Mouse (Mus musculus) kidney, adult 2 months (tissue): ENCODE data around the gene Gm11011. TPM values are rescaled to one million over a fixed set of nuclear protein-coding genes. Genes with fewer than 3 reads are reported as not detected.

Source experiments
- DNase-seq: peaks from one replicate; pipeline ENCODE4 v3.0.0; 2021
- H3K27ac ChIP-seq: fragments of 200-500 bp; 2 replicates; pipeline ENCODE4 v1.5.1; 2012; ENCODE audit warnings: low read depth, low read length, control low read depth, inconsistent platforms; ENCODE audit not compliant: insufficient read depth
- H3K27me3 ChIP-seq: fragments of 200-500 bp; replicated peaks from 2 replicates; pipeline ENCODE4 v1.6.1; 2012; ENCODE audit warnings: mild to moderate bottlenecking, moderate library complexity, low read length, inconsistent platforms; ENCODE audit not compliant: control insufficient read depth, insufficient read depth
- H3K36me3 ChIP-seq: fragments of 200-500 bp; 2 replicates; pipeline ENCODE4 v1.6.1; 2012; ENCODE audit warnings: mild to moderate bottlenecking, moderate library complexity, low read length, inconsistent platforms; ENCODE audit not compliant: control insufficient read depth, insufficient read depth
- H3K4me1 ChIP-seq: fragments of 200-500 bp; 2 replicates; pipeline ENCODE4 v1.6.1; 2011; ENCODE audit warnings: low read length; ENCODE audit not compliant: control insufficient read depth, insufficient read depth
- H3K4me3 ChIP-seq: fragments of 200-500 bp; 2 replicates; pipeline ENCODE4 v1.5.1; 2011; ENCODE audit warnings: mild to moderate bottlenecking, low read depth, low read length, control low read depth; ENCODE audit not compliant: insufficient read depth
- CTCF ChIP-seq: fragments of 200-500 bp; conservative IDR thresholded peaks from 2 replicates; pipeline ENCODE4 v1.5.1; 2011; ENCODE audit warnings: low read depth, mild to moderate bottlenecking, control low read depth, low read length, moderate library complexity, mixed read lengths; ENCODE audit not compliant: insufficient read depth, insufficient read length
- POLR2A ChIP-seq: fragments of 200-500 bp; IDR thresholded peaks from one replicate; pipeline ENCODE4 v1.6.1; 2011; ENCODE audit warnings: low read depth, low read length, control low read depth
- WGBS: fragments of 180-500 bp; shearing (Covaris S2); methylation state at CpG from one replicate; pipeline ENCODE4 v1.1.7; 2018; 5-methylcytosine and 5-hydroxymethylcytosine counted together
- polyA plus RNA-seq: library from polyadenylated mRNA; depleted of rRNA; stranded (reverse); fragments of >200 nt; gene quantifications from 2 replicates; pipeline ENCODE4 v1.2.3, GENCODE M21; 2012

The Gm11011 gene
- polyA plus RNA-seq, 1 experiment = not detected

GRCm38 (mm10) chr2:169606901-169607678 lies 19.5 kb upstream of the Gm11011 start:
- WGBS = 81% methylated on average over 13 of the region's 13 CpGs
- TF ChIP-seq POLR2A (no peak), CTCF (no peak)

GRCm38 (mm10) chr2:169600163-169600562 lies 12.6 kb upstream of the Gm11011 start:
- 53% methylated on average over 6 of the region's 6 CpGs for WGBS
- no peak overlapping the region for H3K4me3 ChIP-seq
- TF ChIP-seq POLR2A (no peak), CTCF (no peak)
- H3K27me3 ChIP-seq = no peaks in the 10 kb centered on the region
- H3K4me1 ChIP-seq = no peaks in the 10 kb centered on the region
- DNase-seq = no peak
- no peak overlapping the region for H3K27ac ChIP-seq
- H3K36me3 ChIP-seq = no peaks in the 10 kb centered on the region

More at GRCm38 (mm10) chr2:169606901-169607678, 19.5 kb upstream of the Gm11011 start:
- Histone ChIP-seq H3K4me3 (no peak overlapping the region), H3K27ac (no peak overlapping the region), H3K36me3 (no peaks in the 10 kb centered on the region), H3K4me1 (no peaks in the 10 kb centered on the region), H3K27me3 (0 out of 2 replicates have a peak, but pooled peaks cover 1% of the 10 kb centered on the region)
- DNase-seq = no peak

DNA sequence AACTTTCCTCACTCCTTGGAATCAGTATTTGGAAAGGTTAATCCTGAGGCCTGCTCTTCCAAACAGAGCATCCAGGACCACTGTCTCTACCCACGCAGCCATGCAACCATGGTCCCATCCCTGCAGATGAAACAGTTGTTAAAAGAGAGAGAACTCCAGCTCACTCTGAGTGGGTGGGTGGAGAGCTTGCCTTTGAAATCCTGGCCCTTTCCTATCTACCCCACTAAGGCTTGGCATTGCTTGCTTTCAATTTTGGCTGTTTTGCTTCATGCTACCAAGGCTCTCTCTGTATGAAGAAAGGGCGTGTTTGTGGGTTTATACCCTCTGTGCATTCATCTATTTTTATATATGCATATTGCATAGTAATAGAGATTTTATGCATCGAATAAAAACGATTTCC lies 12.0 kb upstream of the Gm11011 start:
- DNase-seq = no peak
- no peak for TF ChIP-seq CTCF
- no peak for TF ChIP-seq POLR2A
- Histone ChIP-seq H3K4me1 (no peaks in the 10 kb centered on the region), H3K27me3 (no peaks in the 10 kb centered on the region), H3K36me3 (no peaks in the 10 kb centered on the region), H3K4me3 (no peak overlapping the region), H3K27ac (no peak overlapping the region)
- 93% methylated on average over 4 of the region's 4 CpGs for WGBS

DNA sequence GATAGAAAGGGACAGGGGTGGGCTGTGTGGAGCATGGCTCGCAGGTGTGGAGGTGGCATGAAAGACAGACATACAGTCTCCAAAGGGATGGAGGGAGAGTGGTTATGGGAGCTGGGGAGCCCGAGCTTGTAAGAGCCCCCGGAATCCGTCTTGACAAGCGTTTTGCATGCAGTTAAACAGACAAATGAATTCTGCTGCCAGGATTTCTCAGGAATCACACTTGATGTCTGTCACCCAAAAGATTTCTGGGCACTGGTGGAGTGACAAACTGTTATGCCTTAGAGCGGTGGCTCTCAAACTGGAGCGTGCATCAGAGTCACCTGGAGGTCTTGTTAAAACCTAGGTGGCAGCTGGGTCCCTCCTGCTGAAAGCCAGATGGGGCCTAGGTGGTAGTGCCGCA lies 10.4 kb upstream of the Gm11011 start:
- DNase-seq = no peak
- Histone ChIP-seq H3K4me3 (no peak overlapping the region), H3K4me1 (no peaks in the 10 kb centered on the region), H3K36me3 (no peaks in the 10 kb centered on the region), H3K27me3 (no peaks in the 10 kb centered on the region), H3K27ac (no peak overlapping the region)
- TF ChIP-seq CTCF (no peak), POLR2A (no peak)
- 93% methylated on average over 8 of the region's 8 CpGs for WGBS

DNA sequence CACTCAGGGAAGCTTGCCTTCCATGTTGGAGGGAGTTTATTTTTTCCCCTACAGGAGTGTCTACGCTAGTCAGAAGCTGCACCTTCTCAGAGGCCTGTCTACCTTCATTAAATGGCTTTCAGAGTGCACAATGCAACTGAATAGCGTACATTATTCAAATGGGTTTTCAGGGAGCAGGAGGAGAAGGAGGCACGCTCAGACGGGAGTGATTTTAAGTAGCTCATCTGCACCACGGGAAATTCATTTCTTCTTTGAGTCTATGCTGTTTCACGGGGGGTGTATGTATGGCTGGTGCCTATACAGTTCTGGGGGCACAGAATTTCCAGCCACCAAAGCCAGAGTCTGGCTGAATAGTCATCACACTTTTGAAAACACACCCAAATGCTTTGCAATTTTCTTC lies 9.8 kb upstream of the Gm11011 start:
- TF ChIP-seq POLR2A = no peak
- no peak for TF ChIP-seq CTCF
- no peak overlapping the region for H3K4me3 ChIP-seq
- no peak overlapping the region for H3K27ac ChIP-seq
- DNase-seq = no peak
- no peaks in the 10 kb centered on the region for H3K27me3 ChIP-seq
- 87% methylated on average over 6 of the region's 6 CpGs for WGBS
- H3K36me3 ChIP-seq = no peaks in the 10 kb centered on the region
- no peaks in the 10 kb centered on the region for H3K4me1 ChIP-seq

DNA sequence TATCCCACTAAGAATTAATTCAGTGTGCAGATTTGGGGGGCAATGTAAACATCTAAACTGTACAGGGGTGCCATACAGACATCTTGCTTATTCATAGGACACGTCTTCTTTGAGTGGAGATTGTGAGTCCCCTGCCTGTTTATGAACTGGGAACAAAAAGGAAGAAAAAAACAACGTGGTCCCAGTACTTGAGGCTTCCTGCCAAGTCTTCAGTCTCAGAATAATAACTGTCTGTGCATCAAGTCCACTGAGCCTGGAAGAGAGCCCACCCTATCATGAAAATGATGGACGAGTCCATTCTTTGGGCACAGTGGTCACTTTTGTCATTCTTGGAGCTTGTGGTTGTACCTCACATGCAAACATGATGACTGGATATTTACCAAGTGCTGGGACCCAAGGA lies 6.2 kb upstream of the Gm11011 start:
- no peak for DNase-seq
- H3K36me3 ChIP-seq = no peaks in the 10 kb centered on the region
- no peak overlapping the region for H3K4me3 ChIP-seq
- no peak for TF ChIP-seq CTCF
- TF ChIP-seq POLR2A = no peak
- H3K27ac ChIP-seq = no peak overlapping the region
- 65% methylated on average over 3 of the region's 3 CpGs for WGBS
- H3K27me3 ChIP-seq = no peaks in the 10 kb centered on the region
- no peaks in the 10 kb centered on the region for H3K4me1 ChIP-seq

- TF ChIP-seq POLR2A (no peak), CTCF (no peak)
- Histone ChIP-seq H3K4me1 (no peaks in the 10 kb centered on the region), H3K27ac (no peak overlapping the region), H3K36me3 (no peaks in the 10 kb centered on the region), H3K4me3 (no peak overlapping the region), H3K27me3 (no peaks in the 10 kb centered on the region)
- WGBS = 86% methylated on average over 8 of the region's 8 CpGs
- DNase-seq = no peak
These were observed 2.9 kb upstream of the Gm11011 start for GRCm38 (mm10) chr2:169590412-169590811.

DNA sequence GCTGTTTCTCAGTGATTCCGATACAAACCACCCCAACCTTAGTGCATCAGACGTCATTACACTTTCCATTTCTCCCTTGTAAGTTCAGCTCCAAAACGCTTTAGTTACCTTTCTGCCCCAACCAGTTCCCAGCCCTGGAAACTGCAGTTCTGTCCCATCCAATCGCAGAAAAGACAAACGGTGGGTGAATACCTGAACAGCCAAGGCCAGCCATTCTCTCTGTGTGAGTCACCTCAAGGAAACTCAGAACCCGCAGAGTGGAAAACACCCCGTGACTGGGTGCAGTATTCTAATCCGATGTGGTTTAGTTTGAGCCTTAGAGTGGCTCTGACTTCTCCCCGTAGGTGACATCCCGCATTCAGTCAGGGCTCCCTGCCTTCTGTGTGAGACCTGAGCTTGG lies 2.2 kb upstream of the Gm11011 start:
- Histone ChIP-seq H3K36me3 (no peaks in the 10 kb centered on the region), H3K27ac (no peak overlapping the region), H3K4me1 (no peaks in the 10 kb centered on the region), H3K27me3 (no peaks in the 10 kb centered on the region), H3K4me3 (no peak overlapping the region)
- TF ChIP-seq CTCF (no peak), POLR2A (no peak)
- WGBS = 89% methylated on average over 10 of the region's 10 CpGs
- no peak for DNase-seq
